Mouse (Mus musculus) cerebellum, adult 2 months (tissue): Measurements from ENCODE around the gene Zfp536. TPM values are rescaled to one million over a fixed set of nuclear protein-coding genes. Genes with fewer than 3 reads are reported as not detected.

Experiments
- DNase-seq, 2 experiments: peaks; one replicate each; pipeline ENCODE4 v3.0.0; 2021
- H3K27ac ChIP-seq: fragments of 200-500 bp; 2 replicates; pipeline ENCODE4 v1.5.1; 2012; ENCODE audit warnings: low read length, control low read depth, inconsistent platforms; ENCODE audit not compliant: insufficient read depth
- H3K27me3 ChIP-seq: fragments of 200-500 bp; 2 replicates; pipeline ENCODE4 v1.6.1; 2012; ENCODE audit warnings: inconsistent platforms, mild to moderate bottlenecking, low read length, moderate library complexity; ENCODE audit not compliant: control insufficient read depth, insufficient read depth
- H3K4me1 ChIP-seq: fragments of 200-500 bp; 2 replicates; pipeline ENCODE4 v1.6.1; 2011; ENCODE audit warnings: low read length; ENCODE audit not compliant: control insufficient read depth, insufficient read depth
- H3K4me3 ChIP-seq: fragments of 200-500 bp; replicated peaks from 2 replicates; pipeline ENCODE3; 2011; ENCODE audit warnings: mild to moderate bottlenecking, low read depth, low read length, control low read depth; ENCODE audit not compliant: insufficient read depth
- CTCF ChIP-seq: fragments of 200-500 bp; IDR thresholded peaks from 2 replicates; pipeline ENCODE4 v1.5.1; 2011; ENCODE audit warnings: low read depth, mild to moderate bottlenecking, control low read depth, low read length, moderate library complexity, borderline replicate concordance; ENCODE audit not compliant: insufficient read depth
- POLR2A ChIP-seq: fragments of 200-500 bp; IDR thresholded peaks from 2 replicates; pipeline ENCODE4 v1.6.1; 2011; ENCODE audit warnings: low read length, control low read depth, borderline replicate concordance; ENCODE audit not compliant: insufficient read depth
- WGBS: fragments of 180-500 bp; shearing (Covaris S2); methylation state at CpG from one replicate; pipeline ENCODE4 v1.1.7; 2018; 5-methylcytosine and 5-hydroxymethylcytosine counted together
- polyA plus RNA-seq: library from polyadenylated mRNA; depleted of rRNA; stranded (reverse); fragments of >200 nt; gene quantifications from 2 replicates; pipeline ENCODE4 v1.2.3, GENCODE M21; 2012

The Zfp536 gene
- polyA plus RNA-seq, 1 experiment, result 38.5 TPM

DNA sequence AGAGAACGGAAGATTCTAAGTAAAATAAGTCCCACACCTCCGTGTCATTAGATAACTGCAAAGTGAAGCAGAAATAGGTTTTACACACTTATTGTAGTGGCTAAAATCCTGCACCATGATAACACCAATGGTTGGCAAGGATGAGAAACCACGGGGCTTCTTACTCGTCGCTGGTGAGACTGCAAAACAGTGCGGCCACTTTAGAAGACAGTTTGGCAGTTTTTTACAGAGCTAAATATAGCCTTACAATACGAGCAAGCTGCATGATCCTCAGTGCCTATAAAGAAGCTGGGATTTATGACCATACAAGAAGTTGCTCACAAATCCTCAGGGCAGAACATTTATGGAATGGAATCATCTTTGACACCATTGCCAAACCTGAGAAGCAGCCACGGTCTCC lies 45.7 kb downstream of the Zfp536 start:
- TF ChIP-seq CTCF, result no peak
- TF ChIP-seq POLR2A, result no peak
- 43% methylated on average over 8 of the region's 8 CpGs for WGBS
- no peaks in the 10 kb centered on the region for H3K27me3 ChIP-seq
- DNase-seq, result no peak
- peaks cover 5% of the 10 kb centered on the region for H3K4me1 ChIP-seq
- H3K4me3 ChIP-seq, result no peak overlapping the region
- H3K27ac ChIP-seq, result no peak overlapping the region

DNA sequence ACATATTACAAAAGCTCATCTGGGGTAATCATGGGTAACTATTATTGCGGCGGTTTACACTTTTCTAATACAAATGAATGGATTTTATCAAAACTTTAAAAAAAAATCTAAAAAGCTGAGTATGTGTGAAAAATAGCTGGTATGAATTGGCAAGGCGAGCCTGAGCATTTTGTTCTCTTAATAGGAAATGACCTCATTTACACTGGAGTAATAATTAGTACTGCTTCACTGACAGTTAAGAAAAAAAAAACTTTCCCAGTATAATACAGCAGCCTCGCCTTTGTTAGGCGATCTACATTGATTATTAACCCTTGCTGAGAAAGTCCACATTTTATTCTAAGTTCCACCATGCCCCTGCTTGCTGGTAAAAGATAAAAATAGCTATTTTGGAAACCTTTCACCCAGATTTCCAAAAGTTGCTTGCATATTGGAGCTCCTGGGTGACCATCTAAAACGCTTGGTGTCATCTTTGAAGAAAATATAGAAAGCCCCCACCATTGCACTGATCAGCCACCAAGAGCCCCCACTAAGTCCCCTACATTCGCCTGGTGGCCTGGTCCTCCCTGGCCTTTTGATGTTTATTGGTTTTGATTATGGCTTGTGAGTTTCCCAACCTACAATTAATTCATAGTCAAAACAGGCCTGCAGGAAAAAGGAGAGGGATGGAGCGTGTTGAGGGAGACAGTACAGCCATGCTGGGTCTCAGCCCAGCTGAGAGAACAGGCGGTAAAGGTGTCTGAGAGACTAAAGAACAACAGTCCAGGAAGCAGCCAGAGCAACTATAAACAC lies 49.2 kb downstream of the Zfp536 start:
- 53% methylated on average over 9 of the region's 9 CpGs for WGBS
- DNase-seq, result no peak
- Histone ChIP-seq H3K27ac (no peak overlapping the region), H3K4me3 (no peak overlapping the region), H3K4me1 (peaks cover 23% of the 10 kb centered on the region), H3K27me3 (no peaks in the 10 kb centered on the region)
- TF ChIP-seq POLR2A (no peak), CTCF (no peak)

- no peak overlapping the region for H3K4me3 ChIP-seq
- no peak for TF ChIP-seq CTCF
- no peak for TF ChIP-seq POLR2A
- peaks cover 30% of the 10 kb centered on the region for H3K4me1 ChIP-seq
- no peak overlapping the region for H3K27ac ChIP-seq
- 64% methylated on average over 7 of the region's 7 CpGs for WGBS
- no peaks in the 10 kb centered on the region for H3K27me3 ChIP-seq
- DNase-seq, result no peak
These were observed 50.2 kb downstream of the Zfp536 start for GRCm38 (mm10) chr7:37723191-37723592.

DNA sequence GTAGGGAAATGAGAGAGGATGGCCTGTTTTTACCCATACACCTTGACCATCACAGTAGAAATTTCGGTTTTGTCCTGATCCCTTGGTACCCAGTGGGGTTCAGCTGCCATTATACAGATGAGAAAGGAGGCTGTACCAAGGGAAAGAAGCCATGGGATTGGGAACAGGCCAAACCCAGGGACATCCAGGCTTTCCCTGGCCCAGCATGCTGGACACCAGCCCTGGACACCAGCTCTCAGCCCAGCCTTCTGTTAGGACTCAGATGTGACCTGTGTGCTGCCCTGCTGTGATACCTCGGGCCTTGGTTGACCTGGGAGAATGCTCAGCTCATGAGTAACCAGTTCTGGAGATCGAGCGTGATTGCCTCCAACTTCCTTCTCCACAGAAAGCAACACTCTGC lies 51.8 kb downstream of the Zfp536 start:
- WGBS, result 34% methylated on average over 4 of the region's 4 CpGs

GRCm38 (mm10) chr7:37718671-37719402 lies 54.6 kb downstream of the Zfp536 start:
- no peak for TF ChIP-seq POLR2A
- TF ChIP-seq CTCF, result no peak
- H3K27ac ChIP-seq, result no peak overlapping the region
- WGBS, result 24% methylated on average over 15 of the region's 15 CpGs
- H3K4me1 ChIP-seq, result peaks cover 41% of the 10 kb centered on the region
- peak overlapping the region; percentile 23 for H3K4me3 ChIP-seq
- DNase-seq, result peak; percentile 69 to 73
- no peaks in the 10 kb centered on the region for H3K27me3 ChIP-seq

More for the DNA sequence above, 51.8 kb downstream of the Zfp536 start:
- TF ChIP-seq POLR2A (no peak), CTCF (no peak)
- H3K27ac ChIP-seq, result no peak overlapping the region
- H3K27me3 ChIP-seq, result no peaks in the 10 kb centered on the region
- H3K4me1 ChIP-seq, result peaks cover 36% of the 10 kb centered on the region
- no peak overlapping the region for H3K4me3 ChIP-seq
- DNase-seq, result peak; percentile 58 to 66

DNA sequence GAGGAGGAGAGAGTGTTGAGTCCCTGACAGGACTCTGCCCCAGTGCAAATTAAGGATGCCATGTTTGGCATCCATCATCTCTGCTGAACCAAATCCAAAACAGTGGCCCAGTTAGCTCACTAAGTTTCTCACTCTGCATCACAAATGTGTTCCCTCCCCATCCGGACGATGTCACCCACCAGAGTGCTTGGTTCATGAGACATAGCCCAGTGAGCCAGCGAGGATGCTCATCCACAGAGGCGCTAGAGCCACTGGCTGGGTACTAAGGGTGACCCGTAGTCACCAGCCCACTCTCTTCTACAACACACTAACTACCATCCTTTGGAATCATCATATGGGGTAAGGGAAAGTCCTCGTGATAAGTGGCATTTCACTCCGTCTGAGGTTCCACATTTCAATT lies 56.4 kb downstream of the Zfp536 start:
- Histone ChIP-seq H3K27ac (no peak overlapping the region), H3K4me1 (peaks cover 29% of the 10 kb centered on the region), H3K4me3 (no peak overlapping the region), H3K27me3 (no peaks in the 10 kb centered on the region)
- no peak for TF ChIP-seq POLR2A
- TF ChIP-seq CTCF, result no peak
- DNase-seq, result peak in 1 of 2 experiments; percentile 31
- WGBS, result 70% methylated on average over 7 of the region's 7 CpGs

- 27% methylated on average over 7 of the region's 7 CpGs for WGBS
- TF ChIP-seq POLR2A (no peak), CTCF (no peak)
- Histone ChIP-seq H3K27ac (no peak overlapping the region), H3K4me3 (no peak overlapping the region), H3K4me1 (peaks cover 25% of the 10 kb centered on the region), H3K27me3 (no peaks in the 10 kb centered on the region)
- peak; percentile 45 to 51 for DNase-seq
These were observed 56.8 kb downstream of the Zfp536 start for GRCm38 (mm10) chr7:37716626-37717025.
